Mouse (Mus musculus): ENCODE data around the gene Nek7.

DNA sequence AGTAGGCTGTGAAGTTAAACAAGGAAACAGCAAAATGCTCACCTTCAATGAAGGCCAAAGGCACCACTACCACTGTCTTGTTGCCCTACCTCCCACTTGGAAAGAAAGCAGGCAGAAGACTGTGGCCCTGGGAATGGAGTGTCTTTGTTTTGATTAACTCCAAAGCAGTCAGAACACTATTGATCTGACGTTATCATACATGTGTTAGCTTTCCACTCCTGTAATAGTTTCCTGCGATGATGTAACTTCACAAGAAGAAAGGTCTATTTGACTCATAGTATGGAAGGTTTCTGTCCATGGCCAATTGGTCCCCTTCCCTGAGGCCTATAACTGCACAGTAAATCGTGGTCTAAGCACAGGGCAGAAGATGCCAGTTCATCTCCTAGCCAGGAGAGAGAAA lies 6.3 kb upstream of the Nek7 start:
- TF ChIP-seq CTCF (IDR thresholded peaks at IDR 0.05; ENCODE audit: borderline replicate concordance, insufficient read depth, low read length) (no peak), POLR2A (IDR thresholded peaks at IDR 0.05; ENCODE audit: low read depth, low read length) (no peak)
